Mouse (Mus musculus) neural tube, embryonic 11.5 days (tissue): Measurements from ENCODE around the gene Oxld1. TPM values are rescaled to one million over a fixed set of nuclear protein-coding genes. Genes with fewer than 3 reads are reported as not detected.
A peak's percentile ranks its signal among the peaks of the same experiment; 100 is the strongest.

ENCODE experiments used
- ATAC-seq: fragments of 200-750 bp; cut with Nextera tagmentation; 2 replicates; pipeline ENCODE4 v1.8.0; 2017; ENCODE audit warnings: moderate number of reproducible peaks, mild to moderate bottlenecking, moderate TSS enrichment, moderate library complexity; ENCODE audit not compliant: insufficient read depth, low FRiP score, low TSS enrichment
- DNase-seq: peaks from one replicate; pipeline ENCODE4 v3.0.0-alpha.2; 2015; ENCODE audit warnings: low spot score
- H3K27ac ChIP-seq: fragments of 300-500 bp; sonication (generic); 2 replicates; pipeline ENCODE4 v1.5.1; 2014; ENCODE audit warnings: low read depth, mild to moderate bottlenecking, low read length
- H3K27me3 ChIP-seq: fragments of 300-500 bp; sonication (generic); 2 replicates; pipeline ENCODE4 v1.6.1; 2014; ENCODE audit warnings: mild to moderate bottlenecking, low read length, mixed read lengths; ENCODE audit not compliant: control insufficient read depth, insufficient read depth
- H3K36me3 ChIP-seq: fragments of 300-500 bp; sonication (generic); 2 replicates; pipeline ENCODE4 v1.6.1; 2014; ENCODE audit warnings: mild to moderate bottlenecking, low read length, moderate library complexity, mixed read lengths; ENCODE audit not compliant: control insufficient read depth, insufficient read depth
- H3K4me1 ChIP-seq: fragments of 300-500 bp; sonication (generic); 2 replicates; pipeline ENCODE4 v1.6.1; 2014; ENCODE audit warnings: low read length, mixed read lengths; ENCODE audit not compliant: control insufficient read depth, insufficient read depth
- H3K4me2 ChIP-seq: fragments of 300-500 bp; sonication (generic); 2 replicates; pipeline ENCODE4 v1.6.1; 2014; ENCODE audit warnings: low read depth, mild to moderate bottlenecking, moderate library complexity
- H3K4me3 ChIP-seq: fragments of 300-500 bp; sonication (generic); 2 replicates; pipeline ENCODE4 v1.5.1; 2014; ENCODE audit warnings: low read depth, low read length
- H3K9ac ChIP-seq: fragments of 300-500 bp; sonication (generic); 2 replicates; pipeline ENCODE4 v1.6.1; 2014; ENCODE audit warnings: mild to moderate bottlenecking, low read length
- H3K9me3 ChIP-seq: fragments of 300-500 bp; sonication (generic); 2 replicates; pipeline ENCODE4 v1.6.1; 2016; ENCODE audit warnings: low read length; ENCODE audit not compliant: control insufficient read depth
- WGBS: fragments of 180-500 bp; shearing (Covaris S2); extraction: QIAGEN DNeasy Blood & Tissue Kit; methylation state at CpG from one replicate; pipeline ENCODE4 v1.1.7; 2014; 5-methylcytosine and 5-hydroxymethylcytosine counted together
- polyA plus RNA-seq: library from polyadenylated mRNA; unstranded; fragments of >200 nt; fragmentation: Nextera tagmentation; extraction: Ambion mirVana; gene quantifications from 2 replicates; pipeline ENCODE4 v1.2.1, GENCODE M21; 2014

Gene Oxld1
- polyA plus RNA-seq, 1 experiment from 2014 or later, result 14.4 TPM

DNA sequence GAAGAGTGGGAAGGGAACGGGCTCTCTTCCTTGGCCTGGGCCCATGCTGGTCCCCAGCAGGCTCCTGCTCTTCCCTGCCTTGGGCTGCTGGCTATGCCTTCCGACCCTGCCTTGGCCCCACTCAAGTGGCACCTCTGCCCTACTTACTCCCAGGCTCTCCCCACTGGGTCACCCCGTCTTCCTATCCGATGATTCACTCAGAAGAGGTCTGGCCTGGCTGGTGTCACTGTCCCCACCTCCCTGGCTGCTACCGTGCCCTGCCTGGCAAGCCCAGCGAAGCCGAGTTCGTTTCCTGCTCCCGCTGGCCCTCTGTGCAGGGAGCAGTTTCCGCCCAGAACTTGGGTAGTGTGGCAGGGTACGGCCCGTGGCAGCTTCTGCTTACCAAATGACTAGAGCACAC is 40.4 kb upstream of the Oxld1 start:
- ATAC-seq (no peak), DNase-seq (no peak)
- peaks cover 20% of the 10 kb centered on the region for H3K36me3 ChIP-seq
- H3K4me3 ChIP-seq, result no peak overlapping the region
- no peaks in the 10 kb centered on the region for H3K27me3 ChIP-seq
- 96% methylated on average over 12 of the region's 12 CpGs for WGBS
- H3K9ac ChIP-seq, result no peak overlapping the region
- H3K27ac ChIP-seq, result no peak overlapping the region
- H3K9me3 ChIP-seq, result no peaks in the 10 kb centered on the region
- 0 out of 2 replicates have a peak, but pooled peaks cover under 1% of the 10 kb centered on the region for H3K4me1 ChIP-seq
- no peak overlapping the region for H3K4me2 ChIP-seq

DNA sequence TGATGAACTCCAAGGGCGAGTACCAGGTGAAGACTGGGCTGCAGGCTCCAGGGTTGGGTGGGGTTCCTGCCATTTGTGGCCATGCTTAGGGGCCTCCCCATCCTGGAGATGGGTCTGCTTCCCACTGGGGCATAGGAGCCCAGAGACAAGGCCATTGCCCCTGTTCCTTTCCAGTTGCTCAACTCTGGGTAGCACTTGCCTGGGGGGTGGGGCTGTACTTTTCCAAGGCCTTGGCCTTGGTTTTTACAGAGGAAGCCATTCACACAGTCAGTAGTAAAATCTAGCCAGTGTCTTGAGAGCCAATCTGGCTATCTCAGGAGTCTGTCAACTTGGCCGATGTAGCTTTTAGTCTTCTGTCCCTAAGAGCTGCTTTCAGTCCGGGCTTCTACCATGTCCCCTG is 39.6 kb upstream of the Oxld1 start:
- ATAC-seq, result no peak
- H3K27me3 ChIP-seq, result no peaks in the 10 kb centered on the region

DNA sequence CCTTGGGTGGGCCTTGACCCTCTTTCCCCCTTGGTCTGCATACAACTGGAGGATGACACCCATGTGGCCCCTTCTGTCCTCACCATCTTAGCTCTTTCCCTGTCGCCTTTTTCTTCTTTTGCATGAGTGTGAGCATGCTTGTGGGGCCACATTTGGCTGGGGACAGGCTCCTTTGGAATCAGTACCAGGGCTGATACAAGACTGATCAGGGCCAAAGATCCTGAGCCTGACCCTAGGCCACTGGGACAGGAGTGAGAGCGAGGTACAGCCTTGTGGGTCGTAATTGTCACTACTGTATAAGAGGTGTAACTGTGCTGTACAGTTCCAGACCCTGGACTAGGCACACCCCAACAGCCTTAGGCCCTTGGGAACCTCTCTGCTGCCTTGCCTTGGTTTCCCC is 36.0 kb upstream of the Oxld1 start:
- no peaks in the 10 kb centered on the region for H3K9me3 ChIP-seq
- peaks cover 15% of the 10 kb centered on the region for H3K4me1 ChIP-seq
- DNase-seq (no peak), ATAC-seq (no peak)
- no peaks in the 10 kb centered on the region for H3K27me3 ChIP-seq
- H3K4me3 ChIP-seq, result no peak overlapping the region
- H3K27ac ChIP-seq, result no peak overlapping the region
- H3K4me2 ChIP-seq, result no peak overlapping the region
- H3K36me3 ChIP-seq, result peaks cover 20% of the 10 kb centered on the region
- no peak overlapping the region for H3K9ac ChIP-seq
- WGBS, result 92% methylated on average over 3 of the region's 3 CpGs

More for the DNA sequence above, 39.6 kb upstream of the Oxld1 start:
- Histone ChIP-seq H3K36me3 (peaks cover 20% of the 10 kb centered on the region), H3K27ac (no peak overlapping the region), H3K4me2 (no peak overlapping the region), H3K4me3 (no peak overlapping the region), H3K4me1 (0 out of 2 replicates have a peak, but pooled peaks cover 3% of the 10 kb centered on the region), H3K9ac (no peak overlapping the region), H3K9me3 (no peaks in the 10 kb centered on the region)
- no peak for DNase-seq
- WGBS, result 94% methylated on average over 3 of the region's 3 CpGs

DNA sequence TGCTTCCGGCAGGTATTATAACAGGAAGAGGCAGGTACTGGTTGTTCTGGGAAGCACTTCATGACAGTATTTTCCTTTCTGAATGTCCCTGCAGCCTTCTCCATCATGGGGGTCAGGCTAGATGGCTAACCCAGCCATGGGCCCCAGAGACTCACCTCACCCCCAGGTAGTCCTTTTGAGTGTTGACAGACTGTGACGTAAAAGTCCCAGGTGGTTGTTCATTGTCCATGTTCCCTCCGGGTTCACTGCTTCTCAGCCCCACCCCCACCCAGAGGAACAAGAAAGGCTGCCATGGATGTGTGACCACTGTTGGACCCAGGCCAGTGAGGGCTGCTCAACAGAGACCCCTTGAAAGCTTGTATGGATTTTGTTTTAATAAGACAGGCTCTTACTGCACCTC is 35.5 kb upstream of the Oxld1 start:
- ATAC-seq, result no peak
- 62% methylated on average over 3 of the region's 3 CpGs for WGBS
- H3K9ac ChIP-seq, result peak overlapping the region; percentile 39; the same call in 1 of the 2 replicates
- 0 out of 2 replicates have a peak overlapping the region, but pooled peaks have one; percentile 88 for H3K4me3 ChIP-seq
- no peaks in the 10 kb centered on the region for H3K9me3 ChIP-seq
- H3K4me1 ChIP-seq, result peaks cover 15% of the 10 kb centered on the region
- no peaks in the 10 kb centered on the region for H3K27me3 ChIP-seq
- no peak for DNase-seq
- H3K27ac ChIP-seq, result no peak overlapping the region
- H3K4me2 ChIP-seq, result peak overlapping the region; percentile 97
- peaks cover 18% of the 10 kb centered on the region for H3K36me3 ChIP-seq

DNA sequence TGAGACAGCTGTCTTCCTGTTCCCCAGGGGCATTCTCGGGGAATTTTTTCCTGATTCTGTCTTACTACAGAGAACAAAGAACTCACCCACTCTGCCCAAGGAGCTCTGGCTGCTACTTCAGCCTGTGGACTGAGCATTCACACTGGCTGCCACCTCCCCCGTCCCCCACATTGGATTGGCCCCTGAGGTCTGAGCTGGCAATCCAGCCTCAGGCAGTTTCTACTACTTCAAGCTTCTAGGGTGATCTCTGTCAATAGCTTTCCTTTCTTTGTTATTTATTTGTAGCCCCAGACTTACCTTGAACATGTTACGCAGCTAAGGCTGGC is 35.0 kb upstream of the Oxld1 start:
- DNase-seq, result no peak
- 27% methylated on average over 3 of the region's 3 CpGs for WGBS
- H3K9ac ChIP-seq, result peak overlapping the region; percentile 39; the same call in 1 of the 2 replicates
- no peak overlapping the region; the same call in 1 of the 2 replicates for H3K27ac ChIP-seq
- peaks cover 14% of the 10 kb centered on the region for H3K36me3 ChIP-seq
- H3K4me2 ChIP-seq, result peak overlapping the region; percentile 97
- ATAC-seq, result no peak
- no peaks in the 10 kb centered on the region for H3K9me3 ChIP-seq
- H3K4me3 ChIP-seq, result peak overlapping the region; percentile 88
- H3K4me1 ChIP-seq, result peaks cover 15% of the 10 kb centered on the region
- H3K27me3 ChIP-seq, result no peaks in the 10 kb centered on the region

DNA sequence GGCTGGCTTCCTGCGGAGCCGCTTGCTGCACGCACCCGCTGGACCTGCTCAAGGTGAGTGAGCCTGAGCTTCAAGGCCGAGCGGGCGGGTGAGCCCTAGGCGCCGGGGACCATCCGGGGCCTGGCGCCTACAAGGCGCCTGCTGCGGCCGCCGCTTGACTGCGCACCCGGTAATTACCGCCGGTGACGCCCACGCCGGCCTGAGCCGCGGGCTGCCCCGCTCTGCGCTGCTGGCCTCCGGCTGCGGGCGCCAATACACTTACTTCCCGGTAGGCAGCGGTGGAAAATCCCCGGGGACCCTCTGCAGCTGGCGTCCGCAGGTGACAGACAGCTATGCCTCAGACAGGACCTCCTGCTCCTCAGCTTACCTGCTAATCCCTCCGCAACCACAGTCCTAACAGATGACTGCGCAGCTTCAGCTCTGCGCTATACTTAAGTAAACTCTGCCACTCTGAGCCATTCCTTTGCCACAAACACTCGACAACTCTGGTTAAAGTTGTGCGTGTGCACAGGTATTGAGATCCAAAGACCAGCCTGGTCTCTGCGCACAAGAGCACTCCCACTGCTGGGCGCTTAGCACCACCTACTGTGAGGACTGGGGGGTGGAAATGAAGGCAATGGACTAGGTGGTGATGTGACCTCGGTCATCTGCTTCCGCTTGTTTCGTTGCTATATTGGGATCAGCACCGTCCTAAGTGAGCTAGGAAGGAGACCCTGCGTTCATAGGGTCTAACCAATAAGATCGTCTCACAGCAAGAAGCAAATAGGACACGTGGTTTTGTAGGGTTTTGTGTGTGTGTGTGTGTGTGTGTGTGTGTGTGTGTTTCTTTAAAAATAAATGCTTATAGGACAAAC is 34.4 kb upstream of the Oxld1 start:
- Histone ChIP-seq H3K4me3 (peak overlapping the region; percentile 88), H3K9ac (peak overlapping the region; percentile 81), H3K36me3 (peaks cover 15% of the 10 kb centered on the region), H3K27me3 (no peaks in the 10 kb centered on the region), H3K4me2 (peak overlapping the region; percentile 97), H3K4me1 (peaks cover 15% of the 10 kb centered on the region), H3K9me3 (no peaks in the 10 kb centered on the region), H3K27ac (peak overlapping the region; percentile 67)
- DNase-seq, result peak; percentile 49
- ATAC-seq, result peak; percentile 45
- 0% methylated on average over 43 of the region's 48 CpGs for WGBS

DNA sequence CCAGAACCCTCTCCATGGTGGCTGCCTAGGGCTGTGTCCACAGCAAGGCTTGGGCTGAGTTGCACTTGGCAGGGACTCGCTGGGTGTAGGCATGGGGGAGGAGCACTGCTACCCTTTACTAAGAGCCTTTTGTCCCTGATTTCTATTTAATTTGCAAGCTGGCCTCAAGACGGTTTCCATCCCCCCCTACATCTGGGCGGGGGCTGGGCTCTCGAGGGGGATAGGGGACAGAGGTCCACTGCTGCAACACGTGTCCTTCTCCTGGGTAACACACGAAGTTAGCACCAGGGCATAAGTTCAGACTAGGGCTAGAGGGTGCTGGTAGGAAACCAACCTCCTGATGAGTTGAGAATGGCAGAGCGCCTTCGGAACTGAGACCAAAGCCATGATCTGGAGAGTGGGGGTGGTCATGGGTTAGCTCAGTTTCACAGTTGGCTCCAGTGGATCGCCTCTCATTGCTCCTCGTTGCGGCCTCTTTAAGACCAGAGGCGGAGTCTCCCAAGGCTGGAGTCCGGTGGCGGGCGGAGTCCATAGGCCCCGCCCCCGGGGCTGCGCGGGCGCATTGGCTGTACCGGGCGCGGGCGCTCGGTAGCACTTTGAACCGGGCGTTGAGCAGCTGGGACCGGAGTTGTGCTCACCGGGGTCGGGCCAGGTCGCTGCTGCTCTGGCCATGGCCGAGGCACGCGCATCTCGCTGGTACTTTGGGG is 33.6 kb upstream of the Oxld1 start, which contains the start of gene Slc25a10:
TSS of gene Slc25a10 (plus strand) at position 524 of the 707 bp plus-strand sequence.
- Histone ChIP-seq H3K4me2 (peak within 1 kb of the TSS; percentile 97), H3K4me1 (peaks cover 15% of the 10 kb centered on the region), H3K9ac (peak within 1 kb of the TSS; percentile 81), H3K4me3 (peak within 1 kb of the TSS; percentile 88), H3K9me3 (no peaks in the 10 kb centered on the region), H3K36me3 (peaks cover 17% of the 10 kb centered on the region), H3K27me3 (no peaks in the 10 kb centered on the region), H3K27ac (peak within 1 kb of the TSS; percentile 67)
- under 1% methylated on average over 35 of the region's 35 CpGs for WGBS
- DNase-seq (peak; percentile 92), ATAC-seq (peak; percentile 78)

DNA sequence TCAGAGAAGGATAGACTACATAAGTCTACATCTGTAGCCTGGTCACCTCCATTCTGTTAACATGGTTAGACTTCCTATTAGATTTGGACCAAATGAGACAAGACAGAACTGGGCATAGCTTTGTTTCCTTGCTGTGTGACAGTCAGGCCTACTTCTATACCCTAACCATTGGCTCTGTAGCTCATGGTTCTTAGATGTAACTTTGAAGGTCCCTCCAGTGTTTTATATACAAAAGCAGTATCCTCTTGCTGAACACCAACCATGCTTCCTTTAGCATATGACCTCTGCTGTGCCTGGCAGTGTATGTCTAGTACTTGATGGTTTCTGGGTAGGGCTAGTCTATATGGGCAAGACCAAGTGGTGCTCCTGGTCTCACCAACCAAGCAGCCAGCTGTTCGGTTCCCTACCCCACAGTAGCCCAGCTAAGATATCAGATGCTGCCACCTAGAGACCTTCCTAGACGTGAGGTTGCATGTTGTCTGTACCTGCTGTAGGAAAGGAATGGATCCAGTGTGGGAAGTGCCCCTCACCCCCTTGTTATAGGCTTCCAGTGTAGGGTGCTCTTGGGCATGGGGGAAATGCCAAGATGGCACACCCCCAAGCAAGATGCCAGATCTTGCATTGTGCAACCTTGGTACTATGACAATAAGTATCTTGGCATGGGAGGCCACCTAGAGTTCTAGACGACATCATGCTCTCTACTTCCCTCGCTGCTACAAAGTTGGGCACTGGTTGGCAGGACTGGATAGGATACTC is 32.6 kb upstream of the Oxld1 start:
- WGBS, result 43% methylated on average over 4 of the region's 4 CpGs
- Histone ChIP-seq H3K9ac (no peak overlapping the region), H3K4me2 (peak overlapping the region; percentile 97; the same call in 1 of the 2 replicates), H3K4me1 (peaks cover 19% of the 10 kb centered on the region), H3K4me3 (no peak overlapping the region), H3K36me3 (peaks cover 15% of the 10 kb centered on the region), H3K27me3 (no peaks in the 10 kb centered on the region), H3K9me3 (no peaks in the 10 kb centered on the region), H3K27ac (no peak overlapping the region)
- ATAC-seq (no peak), DNase-seq (no peak)
